Mouse (Mus musculus) right cerebral cortex, postnatal 10 days (tissue): ENCODE results near the gene Timm8b.
A peak's percentile ranks its signal among the peaks of the same experiment; 100 is the strongest.

Source experiments
- DNase-seq, 2 experiments: peaks; one replicate each; pipeline ENCODE4 v3.0.0; 2021; ENCODE audit warnings: low spot score in 2 of 2

The Timm8b gene

DNA sequence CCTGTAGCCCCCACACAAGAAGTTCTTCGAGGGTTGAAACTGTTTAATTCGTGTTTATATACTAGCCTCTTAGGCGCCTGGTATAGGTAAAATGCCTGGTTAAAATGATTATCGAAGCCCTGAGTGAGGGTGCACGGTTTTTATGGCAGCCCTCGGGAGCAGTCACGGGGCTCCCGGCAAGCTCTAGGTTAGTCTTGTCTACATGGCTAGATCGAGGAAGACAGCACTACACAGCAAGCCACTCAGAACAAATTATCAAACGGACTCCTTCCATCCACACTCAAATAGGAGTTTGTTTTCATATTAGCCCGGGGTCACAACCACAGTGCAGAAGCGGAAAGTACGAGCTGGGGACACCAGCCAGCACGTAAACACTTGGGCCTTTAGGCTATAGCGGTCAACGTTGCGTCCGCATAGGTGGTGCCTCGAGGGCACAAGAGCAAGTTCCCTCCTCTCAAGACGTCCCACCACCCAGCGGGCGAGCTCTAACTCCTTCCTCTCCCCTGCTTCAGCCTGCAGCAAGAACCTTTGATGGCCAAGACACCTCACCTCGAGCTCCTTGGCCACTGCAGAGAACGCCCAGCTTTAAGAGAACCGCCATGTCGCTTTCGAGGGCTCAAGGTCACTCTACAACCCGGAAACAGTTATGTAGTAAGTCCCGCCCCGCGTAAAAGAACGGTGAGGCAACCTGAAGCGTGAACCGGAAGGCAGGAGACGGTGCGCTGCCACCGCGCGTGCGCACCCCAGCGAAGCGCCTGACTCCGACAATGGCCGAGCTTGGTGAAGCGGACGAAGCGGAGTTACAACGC is at the start of gene Timm8b, which contains the start of gene Sdhd:
Timm8b (plus strand) TSS at position 722 of the 809 bp plus-strand sequence.
Sdhd (minus strand) TSS at position 624 of the 809 bp plus-strand sequence.
- DNase-seq: peak; percentile 97 to 98

DNA sequence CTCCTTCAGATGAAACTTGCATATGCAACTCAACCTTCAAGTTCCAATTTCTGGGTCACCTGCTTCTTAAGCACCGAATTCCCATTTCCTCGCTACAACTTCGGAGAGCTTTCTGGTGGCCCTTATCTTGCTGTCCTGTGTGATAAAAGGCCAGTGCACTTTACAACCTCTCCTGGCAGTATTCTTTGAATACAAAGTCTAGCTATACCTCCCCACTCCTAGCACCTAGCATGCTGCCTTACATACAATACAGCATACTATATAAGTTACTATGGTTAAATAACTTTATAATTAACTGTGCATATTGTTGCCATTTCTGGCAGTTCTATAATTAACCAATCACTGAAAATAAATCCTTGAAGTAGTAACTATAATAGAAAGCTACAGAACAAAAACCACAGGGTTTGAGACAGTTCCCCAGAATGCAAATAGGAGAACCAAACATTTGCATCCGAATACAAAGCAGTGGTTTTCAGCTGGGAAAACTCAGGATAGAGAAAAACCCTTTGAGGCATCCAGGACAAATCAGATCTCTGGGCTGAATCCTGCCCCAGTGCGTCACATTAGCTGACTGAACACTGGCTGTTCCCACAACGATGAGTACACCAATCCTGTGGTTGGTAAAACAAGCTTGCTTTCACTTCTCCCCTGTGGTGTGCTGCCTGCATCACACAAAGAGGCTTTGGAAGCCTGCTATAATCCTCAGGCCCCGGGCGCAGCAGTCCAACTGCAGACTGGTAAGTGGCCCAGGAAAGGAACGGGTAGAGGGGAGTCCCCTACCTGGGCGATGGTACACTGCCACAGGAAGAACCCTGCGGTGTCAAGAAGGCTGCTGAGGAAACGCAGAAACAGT is 49.2 kb upstream of the Timm8b start, which contains the start of gene Il18:
Il18 (plus strand) TSS at position 587 of the 853 bp plus-strand sequence.
- DNase-seq: peak; percentile 80 to 89

DNA sequence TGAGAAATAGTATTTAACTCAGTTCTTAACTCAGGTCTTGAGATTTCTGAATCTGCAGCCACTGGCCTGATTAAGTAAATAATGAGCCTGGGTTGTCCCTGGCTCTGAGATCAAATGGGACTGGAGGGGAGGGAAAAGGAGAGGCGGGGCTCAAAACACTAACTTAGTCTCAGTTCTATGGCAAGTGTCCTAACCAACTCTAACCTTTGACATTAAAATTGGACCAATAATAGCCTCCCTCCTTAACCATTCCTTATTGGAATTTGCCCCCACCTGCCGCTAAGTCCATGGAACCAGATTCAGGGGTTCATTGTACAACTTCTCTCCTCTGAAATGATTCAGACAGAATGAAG is 48.6 kb upstream of the Timm8b start, which contains the start of gene Bco2:
Bco2 (minus strand) TSS at position 88 of the 353 bp plus-strand sequence.
- no peak for DNase-seq

DNA sequence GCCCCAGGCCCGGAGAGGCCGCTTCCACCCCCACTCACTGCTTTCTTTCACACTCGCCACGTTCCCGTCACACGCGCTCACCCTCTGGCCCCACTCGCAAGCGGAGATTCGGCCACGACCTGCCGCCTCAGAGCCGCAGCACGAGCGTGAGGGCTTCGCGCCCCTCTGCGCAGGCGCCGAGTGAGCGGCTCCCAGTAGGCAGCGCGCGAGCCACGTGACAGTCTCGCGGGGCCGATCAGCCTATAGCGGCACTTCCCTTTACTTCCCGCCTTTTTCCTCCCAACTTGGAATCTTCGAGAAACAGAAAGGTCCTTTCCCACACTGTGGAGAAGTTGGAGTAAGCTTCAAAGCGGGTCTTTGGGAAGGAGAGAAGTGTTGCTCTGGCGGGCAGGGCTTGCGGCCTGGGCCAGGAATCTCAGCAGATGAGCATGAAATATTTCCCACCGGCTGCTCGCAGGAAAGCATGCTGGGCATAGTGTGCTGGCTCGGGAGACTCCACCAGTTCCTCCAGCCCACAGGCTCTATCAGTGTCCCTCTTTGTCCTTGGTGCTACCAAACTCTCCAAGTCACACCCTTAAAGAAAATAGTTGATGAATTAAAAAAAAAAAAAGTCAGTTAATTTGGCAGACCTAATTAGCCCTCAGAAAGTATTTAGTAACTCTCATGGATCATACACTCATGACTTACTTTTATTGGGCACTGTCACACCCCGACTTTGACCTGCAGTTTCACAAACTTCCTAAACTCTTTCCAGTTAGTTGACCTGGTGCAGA is 42.4 kb upstream of the Timm8b start, which contains the start of gene Tex12:
Tex12 (minus strand) TSS at position 181 of the 773 bp plus-strand sequence.
- DNase-seq: no peak

DNA sequence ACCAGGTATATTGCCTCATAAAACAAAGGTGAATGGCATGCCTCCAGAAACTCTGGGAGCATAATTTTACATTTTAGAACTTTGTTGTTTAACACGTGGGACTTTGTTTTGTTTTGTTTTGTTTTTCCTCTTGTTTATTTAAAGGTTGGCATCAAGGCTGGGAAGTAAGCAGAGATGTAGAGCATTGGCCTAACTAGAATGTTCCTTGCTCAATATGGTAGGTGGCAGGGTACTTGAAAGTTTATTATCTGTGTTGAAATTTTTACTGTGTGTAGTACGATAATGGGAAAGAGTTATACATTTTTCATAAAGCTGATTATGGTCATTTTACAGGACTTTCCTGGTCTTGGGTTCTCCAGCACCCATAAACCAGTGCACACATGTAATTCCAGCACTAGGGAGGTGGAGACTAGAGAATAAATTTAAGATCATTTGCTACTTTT is 41.8 kb upstream of the Timm8b start:
- DNase-seq: no peak

DNA sequence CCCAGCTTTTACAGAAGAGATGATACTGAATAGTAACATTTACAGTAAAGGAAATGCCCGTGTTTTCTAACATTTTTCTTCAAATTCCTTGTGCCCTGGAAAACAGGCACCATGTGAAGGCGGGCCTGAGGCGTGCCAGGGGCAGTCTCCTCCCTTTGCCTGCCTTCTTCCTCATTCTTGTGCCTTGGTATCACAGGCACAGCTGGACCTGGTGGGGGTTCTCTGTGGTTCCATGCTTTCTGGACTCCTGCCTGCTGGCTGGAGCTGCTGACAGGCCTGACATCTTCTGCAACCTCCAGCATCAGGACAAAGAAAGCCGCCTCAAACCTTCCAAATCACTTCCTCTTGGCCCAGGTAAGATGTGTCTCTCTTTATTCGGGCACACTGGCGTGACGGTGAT is 38.5 kb upstream of the Timm8b start:
- no peak for DNase-seq

DNA sequence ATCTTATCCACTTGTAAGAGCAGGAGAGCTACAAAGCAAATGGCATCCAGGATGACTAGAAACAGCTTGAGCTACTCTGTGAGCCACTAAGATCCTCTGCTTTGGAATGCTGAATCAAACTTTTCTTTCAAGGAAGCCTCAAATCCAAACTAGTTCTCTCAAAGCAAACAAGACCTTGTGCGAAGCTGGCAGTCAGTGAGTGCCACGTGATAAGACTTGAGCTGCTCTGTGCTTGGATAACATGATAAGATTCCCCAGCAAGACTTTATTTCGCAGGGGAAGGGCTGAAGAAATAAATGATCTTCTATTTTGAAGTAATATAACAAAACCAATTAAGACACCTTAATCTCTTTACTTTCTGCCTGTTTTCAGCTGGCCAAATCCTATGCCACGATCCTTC is 37.8 kb upstream of the Timm8b start:
- no peak for DNase-seq

DNA sequence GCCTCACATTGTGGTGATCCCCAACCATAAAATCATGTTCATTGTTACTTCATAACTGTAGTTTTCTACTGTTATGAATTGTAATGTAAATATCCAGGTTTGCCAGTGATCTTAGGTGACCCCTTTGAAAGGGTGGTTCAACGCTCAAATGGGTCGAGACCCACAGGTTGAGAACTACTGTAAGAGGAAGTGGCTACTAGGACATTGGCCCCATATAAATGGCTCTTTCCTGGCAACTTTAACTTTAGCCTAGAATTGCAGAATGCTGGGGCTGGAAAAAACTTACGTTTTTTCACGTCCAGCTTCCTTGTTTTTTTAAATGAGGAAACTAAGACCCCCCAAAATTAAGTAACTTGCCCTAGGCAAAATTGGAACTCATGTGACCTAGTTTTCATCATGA is 36.3 kb upstream of the Timm8b start:
- no peak for DNase-seq

DNA sequence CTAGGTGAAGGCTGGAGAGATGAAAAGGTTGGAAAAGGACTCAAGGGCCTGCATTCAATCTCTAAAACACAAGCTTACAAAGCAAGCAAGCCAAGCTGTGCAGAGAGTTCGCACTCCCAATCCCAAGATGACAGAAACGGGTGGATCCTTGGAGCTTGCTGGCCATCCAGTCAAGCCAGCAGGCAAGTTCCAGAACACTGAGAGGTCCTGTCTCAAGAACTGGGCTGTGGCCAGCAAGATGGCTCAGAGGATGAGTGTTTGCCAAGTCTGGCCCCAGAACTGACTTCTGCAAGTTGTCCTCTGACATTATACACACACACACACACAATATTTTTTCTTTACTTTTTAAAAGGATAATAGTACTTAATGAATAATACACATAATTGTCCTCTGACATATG is 35.8 kb upstream of the Timm8b start:
- DNase-seq: no peak

DNA sequence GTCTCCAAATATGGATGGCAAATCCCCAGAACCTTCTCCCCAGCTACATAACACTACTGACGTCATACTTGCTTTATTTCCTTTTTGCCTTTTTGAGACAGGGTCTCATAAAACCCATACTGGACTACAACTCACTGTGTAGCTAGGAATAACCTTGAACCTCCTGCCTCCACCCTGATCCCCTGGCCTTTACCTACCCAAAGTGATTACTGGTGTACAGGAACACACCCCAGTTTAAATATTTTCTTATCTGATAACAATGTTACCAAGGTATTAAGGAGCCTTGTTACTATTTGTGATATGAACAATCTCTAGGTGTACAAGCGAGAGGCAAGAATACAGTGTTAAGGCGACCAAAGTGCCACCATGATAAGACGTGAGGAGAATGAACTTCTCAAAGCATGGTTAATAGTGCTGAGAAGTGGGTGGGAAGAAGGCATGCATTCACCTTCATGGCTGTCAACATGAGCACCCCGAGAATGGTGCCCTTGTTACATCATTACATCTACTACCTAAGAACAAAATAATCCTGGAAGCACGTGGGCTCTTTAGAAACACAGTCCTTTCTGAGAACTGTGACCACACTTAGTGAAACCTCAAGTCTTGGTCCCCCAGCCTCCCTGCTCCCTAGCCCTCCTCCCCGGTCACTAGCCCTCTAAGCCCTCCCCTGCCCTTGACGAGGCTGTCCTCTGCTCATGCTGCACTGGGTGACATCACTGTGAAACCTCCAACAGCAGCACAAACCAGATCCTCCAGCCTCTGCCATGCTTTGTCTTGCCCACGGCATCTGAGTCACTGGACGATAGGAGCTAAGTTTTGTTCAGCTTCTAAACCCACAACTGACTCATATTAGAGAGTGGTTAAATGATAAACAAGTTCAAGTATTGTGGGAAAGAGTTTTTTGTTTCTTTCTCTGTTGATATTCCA is 33.8 kb upstream of the Timm8b start:
- DNase-seq: no peak

DNA sequence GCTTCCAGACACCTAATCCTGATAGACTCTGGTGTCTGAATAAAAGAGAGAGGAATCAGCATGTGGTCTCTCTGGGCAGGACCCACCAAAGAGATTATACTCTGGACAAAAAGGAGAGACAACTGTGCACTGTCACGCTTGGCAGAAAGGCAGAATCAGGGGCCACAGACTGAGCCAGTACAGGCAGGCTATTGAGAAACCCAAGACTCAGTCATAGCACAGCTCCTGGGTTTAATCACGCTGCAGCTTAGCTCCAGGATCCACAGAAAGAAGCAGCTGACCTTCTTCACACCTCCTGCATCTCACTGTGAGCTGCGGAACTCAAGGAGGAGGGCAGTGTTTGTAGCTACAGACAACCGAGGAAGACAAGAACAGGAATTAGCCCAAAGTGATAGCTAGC is 23.3 kb upstream of the Timm8b start:
- no peak for DNase-seq

DNA sequence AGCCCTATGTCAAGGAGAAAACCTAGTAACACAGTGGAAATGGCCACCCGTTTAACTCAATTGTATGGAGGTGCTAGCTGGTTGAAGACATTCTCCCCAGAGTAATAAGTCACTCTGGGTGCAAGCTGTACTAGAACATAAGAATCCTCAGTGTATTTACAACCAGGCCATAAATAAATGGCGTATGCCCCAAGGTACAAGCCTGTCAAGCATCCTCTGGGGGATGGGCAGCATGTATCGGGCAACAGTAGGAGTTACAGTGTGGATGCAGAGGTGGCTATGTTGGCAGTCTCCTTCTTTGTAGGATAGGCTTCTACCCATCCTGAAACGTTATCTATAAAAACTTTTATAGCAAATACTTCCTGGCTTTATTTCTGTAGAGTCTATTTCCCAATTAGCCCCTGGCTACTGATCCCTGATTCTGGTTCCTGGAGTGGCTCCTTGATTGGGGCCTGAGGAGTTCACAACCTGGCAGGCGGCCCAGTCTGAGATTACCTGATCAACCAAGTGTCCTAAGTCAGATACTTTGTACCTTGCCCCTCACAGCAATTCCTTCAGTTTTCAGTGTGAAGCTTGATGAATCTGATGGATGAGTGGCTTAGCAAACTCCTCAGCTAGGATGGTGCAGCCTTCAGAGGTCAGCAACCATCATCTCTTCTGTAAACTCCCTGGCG is 18.4 kb upstream of the Timm8b start:
- no peak for DNase-seq

DNA sequence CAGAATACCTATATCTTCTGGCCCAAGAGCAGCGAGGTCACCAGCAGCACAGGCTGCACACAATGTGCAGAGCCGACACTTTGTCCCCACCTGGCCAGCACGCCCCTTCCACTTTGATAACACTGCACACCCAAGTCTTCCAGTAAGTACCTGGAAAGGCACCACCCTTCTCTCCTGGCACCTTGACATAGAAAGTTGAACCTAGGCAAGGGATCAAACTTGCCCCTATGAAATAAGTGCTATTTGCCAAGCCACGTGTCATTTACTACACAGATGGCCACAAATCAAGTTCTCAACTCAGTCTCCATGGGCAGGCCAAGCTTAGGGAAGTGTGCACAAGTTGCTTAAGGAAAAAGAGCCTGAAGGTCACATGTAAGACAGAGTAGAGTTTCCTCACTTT is 16.8 kb upstream of the Timm8b start:
- DNase-seq: no peak

DNA sequence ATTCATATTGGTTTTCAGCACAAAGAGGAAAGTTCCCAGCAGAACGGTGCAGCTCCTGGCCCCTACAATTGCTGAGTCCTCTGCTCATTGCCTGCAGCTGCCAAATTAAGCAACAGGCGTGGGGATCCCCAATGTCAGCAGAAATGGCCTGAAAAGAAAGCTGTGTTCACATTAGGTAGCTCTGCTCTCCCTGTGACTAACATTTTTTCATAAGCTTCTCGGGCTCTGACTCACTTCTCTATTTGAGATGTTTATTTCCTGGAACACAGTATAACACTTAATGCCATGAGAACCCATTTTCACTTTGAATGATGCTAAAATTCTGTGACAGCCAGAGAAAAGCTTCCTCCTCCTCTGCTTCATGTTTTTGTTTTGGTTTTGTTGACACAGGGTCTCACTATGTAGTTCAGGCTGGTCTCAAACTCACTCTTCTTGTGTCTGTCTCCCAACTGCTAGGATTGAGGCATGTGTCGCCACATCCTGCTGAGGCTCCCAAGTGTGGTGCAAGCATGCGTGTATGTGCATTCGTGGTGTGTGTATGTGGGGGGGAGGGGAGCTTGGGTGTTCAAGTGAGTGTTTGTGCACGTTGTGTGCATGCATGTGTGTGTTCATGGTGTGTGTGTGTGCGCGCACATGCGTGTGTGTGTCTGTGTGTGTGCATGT is 12.7 kb upstream of the Timm8b start:
- DNase-seq: no peak

DNA sequence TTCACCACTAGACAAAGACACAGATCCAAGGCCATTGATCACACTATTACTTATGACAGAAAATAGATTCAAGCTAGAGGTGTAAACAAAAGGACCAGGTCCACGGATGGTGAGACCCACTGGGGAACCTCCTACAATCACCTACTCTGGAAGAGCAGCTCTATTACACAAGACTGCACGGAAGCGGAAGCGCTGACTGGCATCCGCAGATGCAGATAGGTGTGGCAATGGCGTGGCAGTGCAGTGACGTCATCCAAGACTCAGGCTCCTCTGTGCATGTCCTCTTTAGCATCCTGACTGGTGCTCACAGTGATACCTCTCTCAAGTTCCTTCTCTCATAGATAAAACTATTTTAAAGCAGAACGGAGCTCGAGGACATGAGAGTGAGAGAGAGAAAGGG is 10.8 kb upstream of the Timm8b start:
- no peak for DNase-seq

DNA sequence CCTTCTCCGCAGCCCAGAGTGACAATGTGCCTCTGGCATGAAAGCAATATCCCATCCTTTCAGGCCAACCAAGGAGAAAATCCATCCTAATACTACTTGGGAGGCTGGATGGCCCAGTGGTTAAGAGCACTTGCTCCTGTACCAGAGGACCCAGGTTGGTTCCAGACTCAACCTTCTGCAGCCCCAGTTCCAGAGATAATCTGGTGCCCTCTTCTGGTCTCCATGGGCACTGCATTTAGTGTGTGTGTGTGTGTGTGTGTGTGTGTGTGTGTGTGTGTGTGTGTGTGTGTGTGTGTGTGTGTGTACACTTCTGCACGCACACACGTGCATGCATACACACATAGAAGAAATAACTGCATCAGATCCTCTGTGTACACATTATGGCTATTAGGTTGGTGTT is 10.2 kb upstream of the Timm8b start:
- DNase-seq: no peak

DNA sequence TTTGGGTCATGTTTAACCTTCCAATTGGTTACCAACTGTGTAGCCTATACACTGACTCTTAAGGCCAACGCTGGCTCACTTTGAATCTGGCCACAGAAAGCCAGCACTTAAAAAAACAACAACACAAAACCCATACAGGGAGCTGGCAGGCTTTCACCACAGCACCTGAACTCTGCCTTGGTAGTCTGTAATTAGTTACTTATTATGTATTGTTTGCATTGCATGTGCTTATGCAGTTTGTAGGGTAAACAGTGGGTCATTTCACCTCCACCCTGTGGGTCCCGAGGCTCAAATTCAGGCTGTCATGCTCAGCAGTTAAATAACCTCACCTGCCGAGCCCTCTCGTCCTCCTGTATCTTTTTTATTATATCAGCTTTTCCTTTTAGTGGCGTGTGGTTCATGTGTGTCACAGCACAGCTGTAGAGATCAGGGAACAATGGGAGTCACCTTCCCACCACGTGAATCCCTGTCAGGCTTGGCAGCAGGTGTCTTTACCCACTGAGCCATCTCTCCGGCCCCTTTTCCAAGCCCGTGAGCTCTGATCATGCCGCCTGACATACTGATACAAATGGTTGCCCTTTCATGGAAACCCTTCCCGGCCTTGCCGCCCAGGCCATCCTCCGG is 8.8 kb upstream of the Timm8b start:
- DNase-seq: no peak

DNA sequence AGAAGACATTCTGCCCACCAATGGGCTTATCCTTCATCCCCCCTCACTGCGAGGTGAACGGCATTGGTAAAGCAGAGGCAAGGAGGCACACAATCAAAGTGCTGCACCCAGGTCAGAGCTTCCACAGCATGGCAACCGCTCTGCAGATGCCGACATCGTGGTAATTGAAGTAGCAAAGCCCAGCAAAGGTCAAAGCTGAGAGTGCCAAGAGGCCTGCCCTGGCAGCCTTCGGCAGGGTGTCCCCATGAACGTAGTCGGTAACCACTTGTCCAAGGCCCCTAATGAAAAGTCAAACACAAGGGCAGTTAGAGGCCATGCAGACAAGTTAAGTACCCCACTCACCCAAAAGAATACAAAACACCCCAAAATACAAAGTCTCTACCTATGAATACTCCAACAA is 6.7 kb upstream of the Timm8b start:
- no peak for DNase-seq

DNA sequence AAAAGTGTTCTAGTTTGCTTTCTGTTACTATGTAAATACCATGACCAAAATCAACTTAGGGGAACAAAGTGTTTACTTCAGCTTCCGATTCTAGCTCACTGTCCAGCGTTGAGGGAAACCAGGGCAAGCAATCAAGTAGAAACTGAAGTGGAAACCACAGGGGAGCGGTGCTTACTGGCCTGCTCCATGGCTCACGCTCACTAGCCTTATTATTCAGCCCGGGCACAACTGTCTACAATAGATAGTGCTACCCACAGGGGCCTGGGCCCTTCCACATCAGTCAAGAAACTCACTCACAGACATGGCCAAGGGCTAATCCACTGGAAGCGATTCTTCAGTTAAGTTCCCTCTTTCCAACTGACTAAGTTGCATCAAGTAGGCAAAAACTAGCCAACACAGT is 2.2 kb upstream of the Timm8b start:
- no peak for DNase-seq
